Mouse (Mus musculus): ENCODE data around the gene Vmn1r121. TPM values are rescaled to one million over a fixed set of nuclear protein-coding genes. Genes with fewer than 3 reads are reported as not detected.
"Not testable (repeated sequence)": the region's sequence is repeated elsewhere in the genome, so short reads cannot be mapped to it uniquely, and the experiment has no call there.

Vmn1r121 gene
- not detected for total RNA-seq (2022)

DNA sequence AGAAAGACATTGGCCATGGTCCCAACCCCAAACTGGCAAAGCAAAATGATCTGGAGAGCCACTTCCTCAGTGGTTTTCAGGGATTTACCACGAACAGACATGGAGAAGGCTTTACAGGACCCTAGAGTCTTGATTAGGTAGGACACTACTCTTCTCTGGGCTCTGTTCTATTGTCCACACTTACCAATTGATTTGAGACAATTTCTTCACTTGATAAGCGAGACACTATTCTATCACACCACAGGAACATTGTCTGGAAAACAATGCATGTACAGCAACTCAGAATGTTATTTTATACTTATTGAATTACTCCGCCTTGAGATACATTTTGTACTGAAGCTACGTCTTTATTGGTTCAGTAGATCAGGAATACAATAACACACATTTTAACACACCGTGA, at the start of gene Vmn1r121:
Gene Vmn1r121, minus strand, starts transcription at position 101 of the 400 bp plus-strand sequence.
- not testable (repeated sequence) for DNase-seq (ENCODE audit: low spot score in 2 of 2)

DNA sequence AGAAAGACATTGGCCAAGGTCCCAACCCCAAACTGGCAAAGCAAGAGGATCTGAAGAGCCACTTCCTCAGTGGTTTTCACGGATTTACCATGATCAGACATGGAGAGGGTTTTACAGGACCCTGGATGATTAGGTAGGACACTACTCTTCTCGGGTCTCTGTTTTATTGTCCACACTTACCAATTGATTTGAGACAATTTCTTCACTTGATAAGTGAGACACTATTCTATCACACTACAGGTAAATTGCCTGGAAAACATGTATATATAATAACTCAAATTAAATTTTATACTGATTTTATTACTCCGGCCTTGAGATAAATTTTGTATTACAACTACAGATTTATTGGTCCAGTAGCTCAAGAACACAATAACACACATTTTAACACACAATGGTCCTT, 35.7 kb upstream of the Vmn1r121 start, which contains the start of gene Vmn1r122:
Gene Vmn1r122, minus strand, starts transcription at position 101 of the 400 bp plus-strand sequence.
- DNase-seq (ENCODE audit: low spot score in 2 of 2) = not testable (repeated sequence)

DNA sequence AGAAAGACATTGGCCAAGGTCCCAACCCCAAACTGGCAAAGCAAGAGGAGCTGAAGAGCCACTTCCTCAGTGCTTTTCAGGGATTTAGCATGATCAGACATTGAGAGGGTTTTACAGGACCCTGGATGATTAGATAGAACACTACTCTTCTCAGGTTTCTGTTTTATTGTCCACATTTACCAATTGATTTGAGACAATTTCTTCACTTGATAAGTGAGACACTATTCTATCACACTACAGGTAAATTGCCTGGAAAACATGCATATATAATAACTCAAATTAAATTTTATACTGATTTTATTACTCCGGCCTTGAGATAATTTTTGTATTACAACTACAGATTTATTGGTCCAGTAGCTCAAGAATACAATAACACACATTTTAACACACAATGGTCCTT, 44.6 kb downstream of the Vmn1r121 start, which contains the start of gene Vmn1r120:
Gene Vmn1r120, minus strand, starts transcription at position 101 of the 400 bp plus-strand sequence.
- not testable (repeated sequence) for DNase-seq (ENCODE audit: low spot score in 2 of 2)

Other genes with a start within 250 kb of the Vmn1r121 start
- not detected for gene Vmn1r116, start 226.3 kb downstream of the Vmn1r121 start, total RNA-seq (2022)
- gene Vmn1r117, start 214.4 kb downstream of the Vmn1r121 start, total RNA-seq (2022) = not detected
- not detected for gene Vmn1r118, start 186.2 kb downstream of the Vmn1r121 start, total RNA-seq (2022)
- not detected for gene Vmn1r119, start 86.1 kb downstream of the Vmn1r121 start, total RNA-seq (2022)
- not detected for gene Vmn1r120, start 44.7 kb downstream of the Vmn1r121 start, total RNA-seq (2022)
- not detected for gene Vmn1r122, start 35.6 kb upstream of the Vmn1r121 start, total RNA-seq (2022)
- not detected for gene Vmn1r123, start 63.7 kb upstream of the Vmn1r121 start, total RNA-seq (2022)
- gene Gm5157, start 91.9 kb upstream of the Vmn1r121 start, total RNA-seq (2022) = not detected
- gene Vmn1r124, start 162.1 kb upstream of the Vmn1r121 start, total RNA-seq (2022) = not detected
- gene Vmn1r125, start 173.7 kb upstream of the Vmn1r121 start, total RNA-seq (2022) = not detected
- not detected for gene Vmn1r126, start 203.0 kb upstream of the Vmn1r121 start, total RNA-seq (2022)
- gene Vmn1r127, start 221.3 kb upstream of the Vmn1r121 start, total RNA-seq (2022) = not detected